Mouse (Mus musculus): ENCODE data around the gene Zfp738. TPM values are rescaled to one million over a fixed set of nuclear protein-coding genes. Genes with fewer than 3 reads are reported as not detected.

Gene Zfp738
- polyA plus RNA-seq, 1 experiment from 2014 or later: 8.9 TPM

- no peaks in the 10 kb centered on the region for H3K36me3 ChIP-seq
- WGBS: under 1% methylated on average over 19 of the region's 19 CpGs
- H3K9me3 ChIP-seq: no peaks in the 10 kb centered on the region
- H3K4me3 ChIP-seq (replicated peaks): peak within 1 kb of the TSS; percentile 94
- H3K27me3 ChIP-seq (replicated peaks): no peaks in the 10 kb centered on the region
- peak within 1 kb of the TSS; percentile 68 for H3K27ac ChIP-seq
- no peaks in the 10 kb centered on the region for H3K4me1 ChIP-seq
- H3K4me2 ChIP-seq: peak within 1 kb of the TSS; percentile 53
- H3K9ac ChIP-seq: peak within 1 kb of the TSS; percentile 68
- ATAC-seq (ENCODE audit: insufficient read depth, low FRiP score, low read depth): peak; percentile 98
These were observed 49.4 kb downstream of the Zfp738 start, which contains the start of the genes Gm49345 and Zfp729a for GRCm38 (mm10) chr13:67637294-67638007. TSS of gene Gm49345 (minus strand) at chr13:67637769. TSS of gene Zfp729a (minus strand) at chr13:67637791.

DNA sequence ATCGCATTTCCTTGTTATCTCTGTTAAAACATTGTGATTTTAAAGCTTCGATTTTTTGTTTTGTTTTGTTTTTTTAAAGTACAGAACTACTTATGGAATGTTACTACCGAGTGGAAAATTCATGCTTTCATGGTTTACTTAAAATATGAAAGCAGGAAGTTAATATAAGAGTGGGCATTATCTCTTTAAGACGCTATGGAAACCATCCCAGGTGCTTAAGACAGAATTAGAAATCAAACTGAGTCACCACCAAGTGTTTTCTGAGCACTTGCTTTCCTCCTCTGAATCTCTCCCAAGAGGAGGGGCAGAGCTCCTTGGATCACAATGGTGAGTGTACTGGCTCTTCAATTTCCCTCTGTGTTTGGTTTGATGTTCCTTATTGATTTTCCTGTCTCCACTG is 76.8 kb downstream of the Zfp738 start:
- Histone ChIP-seq H3K9me3 (no peaks in the 10 kb centered on the region), H3K4me1 (peaks cover 5% of the 10 kb centered on the region; the same call in 1 of the 2 replicates), H3K4me3 (replicated peaks) (no peak overlapping the region), H3K27ac (no peak overlapping the region), H3K9ac (no peak overlapping the region), H3K36me3 (no peaks in the 10 kb centered on the region), H3K27me3 (replicated peaks) (no peaks in the 10 kb centered on the region), H3K4me2 (peak overlapping the region; percentile 59; the same call in 1 of the 2 replicates)
- ATAC-seq (ENCODE audit: insufficient read depth, low FRiP score, low read depth): no peak
- 82% methylated on average over 4 of the region's 4 CpGs for WGBS

GRCm38 (mm10) chr13:67609066-67609876 is 77.6 kb downstream of the Zfp738 start, which contains the start of gene Zfp729b:
TSS of gene Zfp729b (minus strand) at chr13:67609707.
- no peaks in the 10 kb centered on the region for H3K27me3 ChIP-seq (replicated peaks)
- no peaks in the 10 kb centered on the region for H3K9me3 ChIP-seq
- peak within 1 kb of the TSS; percentile 80 for H3K4me3 ChIP-seq (replicated peaks)
- peaks cover 5% of the 10 kb centered on the region; the same call in 1 of the 2 replicates for H3K4me1 ChIP-seq
- WGBS: 1% methylated on average over 20 of the region's 20 CpGs
- H3K4me2 ChIP-seq: peak within 1 kb of the TSS; percentile 59
- peak; percentile 94 for ATAC-seq (ENCODE audit: insufficient read depth, low FRiP score, low read depth)
- peak within 1 kb of the TSS; percentile 71; the same call in 1 of the 2 replicates for H3K9ac ChIP-seq
- peak within 1 kb of the TSS; percentile 71 for H3K27ac ChIP-seq
- no peaks in the 10 kb centered on the region for H3K36me3 ChIP-seq

Other genes starting within 250 kb of the Zfp738 start
- gene Zfp874a, start 235.4 kb downstream of the Zfp738 start, polyA plus RNA-seq (2015; fragmentation: Nextera tagmentation; extraction: Ambion mirVana): 8.7 and 9.6 TPM in 2 replicates
- gene Zfp874b, start 202.8 kb downstream of the Zfp738 start, polyA plus RNA-seq (2015; fragmentation: Nextera tagmentation; extraction: Ambion mirVana): 2.8 and 3.4 TPM in 2 replicates
- gene Zfp58, start 186.5 kb downstream of the Zfp738 start, polyA plus RNA-seq (2015; fragmentation: Nextera tagmentation; extraction: Ambion mirVana): 12.7 and 13.3 TPM in 2 replicates
- gene Gm26965, start 160.9 kb downstream of the Zfp738 start, polyA plus RNA-seq (2015; fragmentation: Nextera tagmentation; extraction: Ambion mirVana): not detected in 2 replicates
- gene Zfp87, start 160.9 kb downstream of the Zfp738 start, polyA plus RNA-seq (2015; fragmentation: Nextera tagmentation; extraction: Ambion mirVana): 19.4 and 20.4 TPM in 2 replicates
- gene Zfp748, start 133.2 kb downstream of the Zfp738 start, polyA plus RNA-seq (2015; fragmentation: Nextera tagmentation; extraction: Ambion mirVana): 11.8 and 11.9 TPM in 2 replicates
- gene Zfp729b, start 77.4 kb downstream of the Zfp738 start, polyA plus RNA-seq (2015; fragmentation: Nextera tagmentation; extraction: Ambion mirVana): 3.5 and 4.7 TPM in 2 replicates
- 0.26 TPM in 1 of 2 replicates, not detected in the other for gene Gm49345, start 49.3 kb downstream of the Zfp738 start, polyA plus RNA-seq (2015; fragmentation: Nextera tagmentation; extraction: Ambion mirVana)
- gene Zfp729a, start 49.3 kb downstream of the Zfp738 start, polyA plus RNA-seq (2015; fragmentation: Nextera tagmentation; extraction: Ambion mirVana): 2.4 and 2.7 TPM in 2 replicates
- 5.8 and 5.9 TPM in 2 replicates for gene Zfp65, start 42.1 kb upstream of the Zfp738 start, polyA plus RNA-seq (2015; fragmentation: Nextera tagmentation; extraction: Ambion mirVana)
- gene Zfp85, start 68.2 kb upstream of the Zfp738 start, polyA plus RNA-seq (2015; fragmentation: Nextera tagmentation; extraction: Ambion mirVana): 4.2 and 4.5 TPM in 2 replicates
- 2.6 and 3.0 TPM in 2 replicates for gene Zfp493, start 92.6 kb upstream of the Zfp738 start, polyA plus RNA-seq (2015; fragmentation: Nextera tagmentation; extraction: Ambion mirVana)
- gene Zfp273, start 126.7 kb upstream of the Zfp738 start, polyA plus RNA-seq (2015; fragmentation: Nextera tagmentation; extraction: Ambion mirVana): 6.2 and 7.5 TPM in 2 replicates
- 1.8 and 1.9 TPM in 2 replicates for gene Gm10037, start 144.0 kb upstream of the Zfp738 start, polyA plus RNA-seq (2015; fragmentation: Nextera tagmentation; extraction: Ambion mirVana)
- gene BC048507, start 176.3 kb upstream of the Zfp738 start, polyA plus RNA-seq (2015; fragmentation: Nextera tagmentation; extraction: Ambion mirVana): 0.23 TPM in 1 of 2 replicates, not detected in the other